Mouse (Mus musculus): ENCODE measurements around the gene Syt1. TPM values are rescaled to one million over a fixed set of nuclear protein-coding genes. Genes with fewer than 3 reads are reported as not detected.

Gene Syt1
- polyA plus RNA-seq, 1 experiment from 2014 or later, result 0.72 TPM

DNA sequence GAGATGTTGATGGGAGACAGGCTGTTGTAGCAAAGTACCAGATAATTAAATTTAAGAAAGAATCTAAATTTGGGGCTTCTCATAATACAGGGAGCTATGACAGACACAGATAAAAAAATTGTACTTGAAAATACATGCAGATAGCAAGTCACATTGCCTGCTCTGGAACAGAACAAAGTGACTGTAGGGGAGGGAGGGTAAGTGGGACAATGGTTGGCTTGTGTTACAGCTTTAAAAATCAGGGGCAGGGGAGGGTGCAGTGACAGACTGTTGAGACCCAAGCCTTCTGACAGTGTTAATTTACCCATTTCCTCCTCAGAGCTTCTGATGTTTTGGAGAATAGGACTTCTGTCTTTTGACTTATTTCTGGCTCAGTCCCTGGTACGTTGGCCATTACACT is 126.3 kb downstream of the Syt1 start:
- Histone ChIP-seq H3K9ac (no peak overlapping the region), H3K36me3 (no peaks in the 10 kb centered on the region), H3K4me1 (peaks cover 9% of the 10 kb centered on the region), H3K4me3 (no peak overlapping the region), H3K9me3 (no peaks in the 10 kb centered on the region), H3K27ac (replicated peaks) (no peak overlapping the region), H3K4me2 (peak overlapping the region; percentile 31), H3K27me3 (replicated peaks) (no peaks in the 10 kb centered on the region)
- WGBS, result 50% methylated on average over 1 of the region's 1 CpGs
- no peak for ATAC-seq (ENCODE audit: extremely low read depth, insufficient number of reproducible peaks, low FRiP score, low TSS enrichment)

DNA sequence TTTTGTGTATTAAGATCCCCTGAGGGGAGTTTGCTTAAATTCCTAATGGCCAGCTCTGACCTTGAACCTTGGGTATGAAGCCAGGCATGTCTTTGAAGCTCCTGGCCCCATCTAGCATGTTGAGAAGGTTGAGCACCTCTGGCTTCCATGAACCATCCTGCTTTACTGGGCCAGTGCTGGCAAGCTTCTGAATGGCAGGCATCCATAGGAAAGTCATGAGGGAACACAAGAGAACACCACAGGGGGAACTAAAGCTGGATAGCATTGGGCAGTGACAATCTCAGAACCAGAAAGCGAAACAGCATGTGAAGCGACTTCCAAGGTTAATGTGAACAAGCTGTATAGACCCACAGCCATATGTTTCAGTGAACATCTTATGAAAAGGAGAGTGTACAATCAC is 130.4 kb downstream of the Syt1 start:
- Histone ChIP-seq H3K9ac (no peak overlapping the region), H3K9me3 (no peaks in the 10 kb centered on the region), H3K36me3 (no peaks in the 10 kb centered on the region), H3K4me2 (no peak overlapping the region), H3K27me3 (replicated peaks) (no peaks in the 10 kb centered on the region), H3K4me3 (no peak overlapping the region), H3K4me1 (peaks cover 9% of the 10 kb centered on the region), H3K27ac (replicated peaks) (no peak overlapping the region)
- no peak for ATAC-seq (ENCODE audit: extremely low read depth, insufficient number of reproducible peaks, low FRiP score, low TSS enrichment)
- 83% methylated on average over 2 of the region's 2 CpGs for WGBS

DNA sequence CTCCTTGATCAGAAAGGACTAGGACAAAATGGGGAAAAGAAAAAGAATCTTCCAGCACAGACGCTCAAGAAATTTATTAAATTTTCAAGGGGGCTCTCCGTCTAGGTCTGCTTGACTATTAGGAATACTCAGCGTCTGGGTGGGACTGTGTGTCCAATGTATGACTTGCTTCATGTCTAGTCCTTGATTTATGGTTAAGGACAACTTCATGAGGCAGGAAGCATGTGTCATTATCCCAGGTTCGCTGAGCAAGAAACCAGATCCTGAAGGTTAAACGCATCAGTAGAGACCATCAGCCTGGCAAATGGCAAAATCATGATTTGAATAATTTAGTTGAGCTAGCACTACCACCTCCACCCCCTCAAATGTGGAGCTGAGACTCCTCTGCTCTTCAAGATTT is 135.1 kb downstream of the Syt1 start:
- Histone ChIP-seq H3K9me3 (no peaks in the 10 kb centered on the region), H3K9ac (no peak overlapping the region), H3K27ac (replicated peaks) (no peak overlapping the region), H3K36me3 (no peaks in the 10 kb centered on the region), H3K4me1 (no peaks in the 10 kb centered on the region), H3K27me3 (replicated peaks) (no peaks in the 10 kb centered on the region), H3K4me2 (no peak overlapping the region), H3K4me3 (no peak overlapping the region)
- no peak for ATAC-seq (ENCODE audit: extremely low read depth, insufficient number of reproducible peaks, low FRiP score, low TSS enrichment)
- 77% methylated on average over 5 of the region's 5 CpGs for WGBS

DNA sequence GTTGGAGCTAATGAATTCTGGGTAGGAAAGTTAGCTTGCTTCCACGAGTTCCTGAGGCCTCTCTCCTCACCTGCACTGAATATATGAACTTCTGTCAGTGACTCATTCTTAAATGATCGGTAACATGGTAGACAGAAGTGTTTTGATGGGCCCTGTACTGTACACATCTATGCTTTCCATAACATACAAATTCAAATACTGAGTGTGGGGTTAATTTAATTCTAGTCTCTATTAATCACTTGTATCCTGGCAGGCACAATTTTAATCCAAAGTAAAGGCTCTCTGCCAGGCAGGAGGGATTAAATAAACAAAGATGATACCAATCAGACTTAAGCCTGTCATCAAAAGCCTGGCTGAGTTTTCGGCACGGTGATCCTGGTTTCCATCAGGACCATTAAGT is 136.1 kb downstream of the Syt1 start:
- H3K9ac ChIP-seq, result no peak overlapping the region
- H3K27me3 ChIP-seq (replicated peaks), result no peaks in the 10 kb centered on the region
- WGBS, result 52% methylated on average over 4 of the region's 4 CpGs
- no peaks in the 10 kb centered on the region for H3K9me3 ChIP-seq
- no peak overlapping the region for H3K27ac ChIP-seq (replicated peaks)
- H3K4me3 ChIP-seq, result no peak overlapping the region
- ATAC-seq (ENCODE audit: extremely low read depth, insufficient number of reproducible peaks, low FRiP score, low TSS enrichment), result no peak
- H3K4me2 ChIP-seq, result no peak overlapping the region
- no peaks in the 10 kb centered on the region for H3K36me3 ChIP-seq
- no peaks in the 10 kb centered on the region for H3K4me1 ChIP-seq

GRCm38 (mm10) chr10:108872359-108872758 is 138.4 kb downstream of the Syt1 start:
- no peak overlapping the region for H3K27ac ChIP-seq (replicated peaks)
- H3K36me3 ChIP-seq, result no peaks in the 10 kb centered on the region
- no peak overlapping the region for H3K4me2 ChIP-seq
- no peak overlapping the region for H3K9ac ChIP-seq
- no peaks in the 10 kb centered on the region for H3K27me3 ChIP-seq (replicated peaks)
- 80% methylated on average over 6 of the region's 6 CpGs for WGBS
- ATAC-seq (ENCODE audit: extremely low read depth, insufficient number of reproducible peaks, low FRiP score, low TSS enrichment), result no peak
- H3K9me3 ChIP-seq, result no peaks in the 10 kb centered on the region
- H3K4me1 ChIP-seq, result peaks cover 12% of the 10 kb centered on the region
- no peak overlapping the region for H3K4me3 ChIP-seq

DNA sequence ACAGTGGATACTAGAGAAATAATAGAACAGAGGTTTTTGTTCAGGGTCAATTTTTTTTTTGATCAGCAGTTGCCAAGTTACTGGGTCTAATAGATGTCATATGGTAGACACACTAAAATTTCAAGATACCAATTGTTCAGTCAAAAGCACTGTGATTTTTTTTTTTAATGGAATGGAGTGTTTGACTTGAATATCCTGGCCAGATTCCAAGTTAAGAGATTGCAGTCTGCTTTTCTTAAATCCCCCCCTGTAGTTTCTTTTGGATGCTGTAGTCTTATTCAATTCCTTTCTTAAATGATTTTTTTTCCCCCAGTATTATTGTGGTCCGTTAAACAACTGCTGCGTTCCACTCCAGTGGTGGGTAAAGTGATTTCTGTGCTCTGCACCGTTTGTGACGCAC is 140.2 kb downstream of the Syt1 start:
- 82% methylated on average over 4 of the region's 4 CpGs for WGBS
- peaks cover 16% of the 10 kb centered on the region for H3K4me1 ChIP-seq
- H3K4me2 ChIP-seq, result no peak overlapping the region
- H3K4me3 ChIP-seq, result no peak overlapping the region
- no peaks in the 10 kb centered on the region for H3K9me3 ChIP-seq
- no peaks in the 10 kb centered on the region for H3K36me3 ChIP-seq
- no peaks in the 10 kb centered on the region for H3K27me3 ChIP-seq (replicated peaks)
- no peak overlapping the region for H3K27ac ChIP-seq (replicated peaks)
- no peak for ATAC-seq (ENCODE audit: extremely low read depth, insufficient number of reproducible peaks, low FRiP score, low TSS enrichment)
- no peak overlapping the region for H3K9ac ChIP-seq

GRCm38 (mm10) chr10:108868136-108868535 is 142.6 kb downstream of the Syt1 start:
- no peak overlapping the region for H3K27ac ChIP-seq (replicated peaks)
- H3K9me3 ChIP-seq, result no peaks in the 10 kb centered on the region
- no peak for ATAC-seq (ENCODE audit: extremely low read depth, insufficient number of reproducible peaks, low FRiP score, low TSS enrichment)
- no peaks in the 10 kb centered on the region for H3K27me3 ChIP-seq (replicated peaks)
- no peak overlapping the region for H3K4me2 ChIP-seq
- no peaks in the 10 kb centered on the region for H3K36me3 ChIP-seq
- no peak overlapping the region for H3K9ac ChIP-seq
- peaks cover 16% of the 10 kb centered on the region for H3K4me1 ChIP-seq
- WGBS, result 73% methylated on average over 4 of the region's 4 CpGs
- H3K4me3 ChIP-seq, result no peak overlapping the region

DNA sequence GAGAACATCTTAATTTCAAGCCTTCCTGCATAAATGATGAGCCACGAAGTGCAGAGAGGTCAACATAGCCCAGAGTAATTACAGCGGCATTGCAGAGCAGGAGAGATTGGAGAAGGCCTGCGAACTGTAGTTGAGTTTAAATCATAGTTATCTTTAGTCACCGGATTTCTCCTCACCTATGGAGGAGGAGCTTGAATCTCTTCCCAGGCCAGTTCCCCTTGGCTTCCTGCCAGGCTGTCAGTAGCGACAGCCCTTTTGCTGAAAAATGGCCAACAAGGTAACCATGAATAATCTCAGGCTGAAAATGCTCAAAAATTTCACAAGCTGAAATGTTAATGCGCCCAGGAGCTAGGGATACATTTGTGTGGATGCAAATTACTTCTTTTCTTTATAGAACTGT is 143.6 kb downstream of the Syt1 start:
- Histone ChIP-seq H3K36me3 (no peaks in the 10 kb centered on the region), H3K27me3 (replicated peaks) (no peaks in the 10 kb centered on the region), H3K4me1 (peaks cover 16% of the 10 kb centered on the region), H3K9ac (no peak overlapping the region), H3K4me3 (no peak overlapping the region), H3K27ac (replicated peaks) (no peak overlapping the region), H3K4me2 (no peak overlapping the region), H3K9me3 (no peaks in the 10 kb centered on the region)
- WGBS, result 50% methylated on average over 6 of the region's 6 CpGs
- ATAC-seq (ENCODE audit: extremely low read depth, insufficient number of reproducible peaks, low FRiP score, low TSS enrichment), result no peak

DNA sequence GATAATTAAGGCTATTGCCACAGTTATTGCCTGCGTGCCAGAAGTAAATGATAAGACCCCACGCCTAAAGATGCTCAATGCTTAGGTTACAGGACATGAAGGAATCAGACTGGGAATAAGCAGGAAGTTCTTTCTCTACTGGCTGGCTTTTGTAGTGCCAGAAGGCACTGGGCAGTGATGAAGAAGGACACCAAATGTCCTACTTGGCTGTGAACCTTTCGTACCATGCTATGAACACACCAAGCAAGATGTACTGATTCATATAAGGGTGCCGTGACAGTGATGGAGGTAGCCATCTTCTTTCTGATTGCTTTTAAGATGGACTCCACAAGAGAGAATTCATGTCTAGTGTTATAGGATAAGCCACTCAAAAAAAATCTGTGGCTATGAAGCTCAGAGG is 145.2 kb downstream of the Syt1 start:
- Histone ChIP-seq H3K9ac (no peak overlapping the region), H3K27ac (replicated peaks) (no peak overlapping the region), H3K9me3 (no peaks in the 10 kb centered on the region), H3K27me3 (replicated peaks) (no peaks in the 10 kb centered on the region), H3K36me3 (no peaks in the 10 kb centered on the region), H3K4me1 (peaks cover 16% of the 10 kb centered on the region), H3K4me2 (no peak overlapping the region), H3K4me3 (no peak overlapping the region)
- no peak for ATAC-seq (ENCODE audit: extremely low read depth, insufficient number of reproducible peaks, low FRiP score, low TSS enrichment)
- WGBS, result 87% methylated on average over 4 of the region's 4 CpGs

DNA sequence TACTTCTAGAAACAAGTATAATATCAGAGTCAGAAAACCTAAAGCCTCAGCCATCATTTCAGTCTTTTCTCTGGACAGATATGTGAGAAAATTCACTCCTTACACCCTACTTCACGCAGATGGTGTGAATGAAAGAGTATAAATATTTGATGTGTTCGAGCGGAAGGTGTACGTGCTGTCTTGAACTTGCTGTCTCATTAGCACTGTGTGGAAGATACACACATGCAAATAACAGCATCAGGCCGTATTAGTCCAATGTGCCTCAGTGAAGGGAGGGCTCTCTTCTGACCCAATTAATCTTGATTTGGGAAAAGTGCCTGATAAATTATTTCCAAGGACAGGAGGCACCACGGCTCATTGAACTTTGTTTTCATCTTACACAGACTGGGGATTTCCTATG is 154.8 kb downstream of the Syt1 start:
- ATAC-seq (ENCODE audit: extremely low read depth, insufficient number of reproducible peaks, low FRiP score, low TSS enrichment), result no peak
- Histone ChIP-seq H3K27ac (replicated peaks) (no peak overlapping the region), H3K4me1 (no peaks in the 10 kb centered on the region), H3K4me3 (no peak overlapping the region), H3K36me3 (no peaks in the 10 kb centered on the region), H3K27me3 (replicated peaks) (no peaks in the 10 kb centered on the region), H3K9ac (no peak overlapping the region), H3K9me3 (no peaks in the 10 kb centered on the region), H3K4me2 (no peak overlapping the region)
- 84% methylated on average over 6 of the region's 6 CpGs for WGBS

DNA sequence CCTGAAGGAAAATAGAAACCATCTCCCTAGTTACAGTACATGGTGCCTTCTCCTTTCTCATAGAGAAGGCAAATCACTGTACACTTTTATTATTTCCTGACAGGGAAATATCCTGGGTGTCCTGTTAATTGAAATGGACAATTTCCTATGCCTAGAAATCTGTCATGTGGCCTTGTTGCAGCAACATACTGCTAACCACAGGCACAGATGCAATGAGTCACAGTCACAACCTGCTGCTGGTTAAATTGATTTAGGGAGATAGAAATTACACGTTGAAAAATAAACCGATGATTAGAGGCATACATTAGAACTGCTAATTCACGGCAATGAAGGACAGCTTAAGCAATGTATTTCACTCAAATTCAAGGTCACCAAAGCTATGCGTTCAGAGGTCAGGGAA is 158.0 kb downstream of the Syt1 start:
- H3K9ac ChIP-seq, result no peak overlapping the region
- no peaks in the 10 kb centered on the region for H3K4me1 ChIP-seq
- H3K4me2 ChIP-seq, result no peak overlapping the region
- no peaks in the 10 kb centered on the region for H3K36me3 ChIP-seq
- H3K27ac ChIP-seq (replicated peaks), result no peak overlapping the region
- ATAC-seq (ENCODE audit: extremely low read depth, insufficient number of reproducible peaks, low FRiP score, low TSS enrichment), result no peak
- WGBS, result 72% methylated on average over 4 of the region's 4 CpGs
- no peaks in the 10 kb centered on the region for H3K27me3 ChIP-seq (replicated peaks)
- no peaks in the 10 kb centered on the region for H3K9me3 ChIP-seq
- H3K4me3 ChIP-seq, result no peak overlapping the region

GRCm38 (mm10) chr10:108837434-108837833 is 173.3 kb downstream of the Syt1 start:
- Histone ChIP-seq H3K27ac (replicated peaks) (no peak overlapping the region), H3K9me3 (no peaks in the 10 kb centered on the region), H3K27me3 (replicated peaks) (no peaks in the 10 kb centered on the region), H3K4me3 (no peak overlapping the region), H3K4me1 (no peaks in the 10 kb centered on the region), H3K4me2 (no peak overlapping the region), H3K36me3 (no peaks in the 10 kb centered on the region), H3K9ac (no peak overlapping the region)
- WGBS, result 84% methylated on average over 1 of the region's 1 CpGs
- ATAC-seq (ENCODE audit: extremely low read depth, insufficient number of reproducible peaks, low FRiP score, low TSS enrichment), result no peak

GRCm38 (mm10) chr10:108832248-108832647 is 178.5 kb downstream of the Syt1 start:
- H3K4me3 ChIP-seq, result peak overlapping the region; percentile 21
- H3K36me3 ChIP-seq, result no peaks in the 10 kb centered on the region
- ATAC-seq (ENCODE audit: extremely low read depth, insufficient number of reproducible peaks, low FRiP score, low TSS enrichment), result no peak
- H3K27ac ChIP-seq (replicated peaks), result no peak overlapping the region
- no peaks in the 10 kb centered on the region for H3K27me3 ChIP-seq (replicated peaks)
- no peaks in the 10 kb centered on the region for H3K4me1 ChIP-seq
- H3K4me2 ChIP-seq, result peak overlapping the region; percentile 43
- WGBS, result 72% methylated on average over 6 of the region's 6 CpGs
- no peaks in the 10 kb centered on the region for H3K9me3 ChIP-seq
- no peak overlapping the region for H3K9ac ChIP-seq

All from heart, embryonic 13.5 days (tissue).